Mouse (Mus musculus) liver, postnatal 0 days (tissue): ENCODE results near the gene Pnma1. TPM values are rescaled to one million over a fixed set of nuclear protein-coding genes. Genes with fewer than 3 reads are reported as not detected.

ENCODE experiments used
- ATAC-seq: fragments of 200-750 bp; cut with Nextera tagmentation; 2 replicates; pipeline ENCODE4 v1.8.0; 2017; ENCODE audit warnings: mild to moderate bottlenecking, moderate library complexity
- DNase-seq: peaks from one replicate; pipeline ENCODE4 v3.0.0-alpha.2; 2016
- H3K27ac ChIP-seq: fragments of 300-500 bp; sonication (generic); 2 replicates; pipeline ENCODE4 v1.5.1; 2014; ENCODE audit warnings: antibody characterized with exemption, moderate library complexity, mild to moderate bottlenecking, low read depth
- H3K27me3 ChIP-seq: fragments of 300-500 bp; sonication (generic); 2 replicates; pipeline ENCODE4 v1.6.1; 2014; ENCODE audit warnings: low read length, control low read depth, mixed read lengths; ENCODE audit not compliant: insufficient read depth
- H3K36me3 ChIP-seq: fragments of 300-500 bp; sonication (generic); replicated peaks from 2 replicates; pipeline ENCODE4 v1.6.1; 2014; ENCODE audit warnings: mild to moderate bottlenecking, control low read depth, low read length, moderate library complexity, mixed read lengths; ENCODE audit not compliant: insufficient read depth
- H3K4me1 ChIP-seq: fragments of 300-500 bp; sonication (generic); 2 replicates; pipeline ENCODE4 v1.6.1; 2014; ENCODE audit warnings: antibody characterized with exemption, mild to moderate bottlenecking, control low read depth; ENCODE audit not compliant: insufficient read depth
- H3K4me2 ChIP-seq: fragments of 300-500 bp; sonication (generic); 2 replicates; pipeline ENCODE4 v1.6.1; 2014; ENCODE audit warnings: low read depth, mild to moderate bottlenecking, low read length, moderate library complexity, mixed read lengths
- H3K4me3 ChIP-seq: fragments of 300-500 bp; sonication (generic); 2 replicates; pipeline ENCODE4 v1.5.1; 2014; ENCODE audit warnings: low read depth, low read length
- H3K9ac ChIP-seq: fragments of 300-500 bp; sonication (generic); replicated peaks from 2 replicates; pipeline ENCODE4 v1.6.1; 2014; ENCODE audit warnings: mild to moderate bottlenecking, moderate library complexity
- H3K9me3 ChIP-seq: fragments of 300-500 bp; sonication (generic); 2 replicates; pipeline ENCODE4 v1.6.1; 2016; ENCODE audit warnings: mild to moderate bottlenecking, control low read depth, low read length, mixed read lengths
- CTCF ChIP-seq: sonication (generic); IDR thresholded peaks from 2 replicates; pipeline ENCODE4 v1.5.1; 2016; ENCODE audit warnings: antibody characterized with exemption, low read depth
- EP300 ChIP-seq: IDR thresholded peaks from 2 replicates; pipeline ENCODE4 v1.6.1; 2016; ENCODE audit warnings: antibody characterized with exemption, low read depth, mild to moderate bottlenecking
- WGBS: fragments of 180-500 bp; shearing (Covaris S2); extraction: QIAGEN DNeasy Blood & Tissue Kit; methylation state at CpG from one replicate; pipeline ENCODE4 v1.1.7; 2014; ENCODE audit not compliant: insufficient replicate concordance; 5-methylcytosine and 5-hydroxymethylcytosine counted together
- polyA plus RNA-seq: library from polyadenylated mRNA; unstranded; fragments of >200 nt; fragmentation: Nextera tagmentation; extraction: Ambion mirVana; gene quantifications from 2 replicates; pipeline ENCODE4 v1.2.1, GENCODE M21; 2015

Pnma1 gene
- polyA plus RNA-seq, 1 experiment from 2014 or later: 0.35 TPM

GRCm38 (mm10) chr12:84161116-84161515 lies 12.8 kb upstream of the Pnma1 start:
- H3K4me1 ChIP-seq: peaks cover 15% of the 10 kb centered on the region
- WGBS: 67% methylated on average over 8 of the region's 8 CpGs
- ATAC-seq: peak; percentile 50
- no peaks in the 10 kb centered on the region for H3K27me3 ChIP-seq
- TF ChIP-seq CTCF (no peak), EP300 (no peak)
- peak; percentile 28 for DNase-seq
- H3K4me2 ChIP-seq: peak overlapping the region; percentile 1; the same call in 1 of the 2 replicates
- H3K4me3 ChIP-seq: no peak overlapping the region
- H3K27ac ChIP-seq: no peak overlapping the region
- H3K9me3 ChIP-seq: no peaks in the 10 kb centered on the region
- H3K9ac ChIP-seq: 0 out of 2 replicates have a peak overlapping the region, but pooled peaks have one; percentile 1
- peaks cover 69% of the 10 kb centered on the region for H3K36me3 ChIP-seq

- no peak overlapping the region for H3K4me2 ChIP-seq
- peaks cover 14% of the 10 kb centered on the region for H3K4me1 ChIP-seq
- no peaks in the 10 kb centered on the region for H3K9me3 ChIP-seq
- WGBS: 88% methylated on average over 8 of the region's 8 CpGs
- no peak overlapping the region for H3K4me3 ChIP-seq
- H3K9ac ChIP-seq: no peak overlapping the region
- no peak for DNase-seq
- no peak overlapping the region for H3K27ac ChIP-seq
- TF ChIP-seq CTCF (no peak), EP300 (no peak)
- ATAC-seq: no peak
- no peaks in the 10 kb centered on the region for H3K27me3 ChIP-seq
- H3K36me3 ChIP-seq: peaks cover 73% of the 10 kb centered on the region
Measured at GRCm38 (mm10) chr12:84160491-84160890, 12.2 kb upstream of the Pnma1 start.

GRCm38 (mm10) chr12:84158156-84158555 lies 9.9 kb upstream of the Pnma1 start:
- ATAC-seq: no peak
- no peak for DNase-seq
- TF ChIP-seq CTCF (no peak), EP300 (no peak)
- H3K4me3 ChIP-seq: no peak overlapping the region
- H3K27me3 ChIP-seq: no peaks in the 10 kb centered on the region
- H3K27ac ChIP-seq: no peak overlapping the region
- WGBS: 86% methylated on average over 14 of the region's 14 CpGs
- no peak overlapping the region for H3K4me2 ChIP-seq
- peaks cover 83% of the 10 kb centered on the region for H3K36me3 ChIP-seq
- no peaks in the 10 kb centered on the region for H3K9me3 ChIP-seq
- H3K9ac ChIP-seq: no peak overlapping the region
- H3K4me1 ChIP-seq: peaks cover 14% of the 10 kb centered on the region

- Histone ChIP-seq H3K36me3 (peaks cover 87% of the 10 kb centered on the region), H3K27ac (no peak overlapping the region), H3K4me2 (no peak overlapping the region), H3K9me3 (no peaks in the 10 kb centered on the region), H3K27me3 (no peaks in the 10 kb centered on the region), H3K4me3 (no peak overlapping the region), H3K4me1 (peaks cover 21% of the 10 kb centered on the region), H3K9ac (no peak overlapping the region)
- no peak for ATAC-seq
- no peak for DNase-seq
- TF ChIP-seq EP300 (no peak), CTCF (no peak)
- 95% methylated on average over 18 of the region's 18 CpGs for WGBS
Measured at GRCm38 (mm10) chr12:84156210-84156609, 7.9 kb upstream of the Pnma1 start.

- no peaks in the 10 kb centered on the region for H3K9me3 ChIP-seq
- H3K4me2 ChIP-seq: no peak overlapping the region
- no peak overlapping the region for H3K27ac ChIP-seq
- H3K9ac ChIP-seq: no peak overlapping the region
- no peak for ATAC-seq
- WGBS: 85% methylated on average over 2 of the region's 2 CpGs
- peaks cover 83% of the 10 kb centered on the region for H3K36me3 ChIP-seq
- TF ChIP-seq CTCF (no peak), EP300 (no peak)
- DNase-seq: no peak
- H3K27me3 ChIP-seq: no peaks in the 10 kb centered on the region
- no peak overlapping the region for H3K4me3 ChIP-seq
- peaks cover 25% of the 10 kb centered on the region for H3K4me1 ChIP-seq
Measured at GRCm38 (mm10) chr12:84155523-84155871, 7.2 kb upstream of the Pnma1 start.

- ATAC-seq (no peak), DNase-seq (peak; percentile 44)
- no peak overlapping the region for H3K4me3 ChIP-seq
- H3K9ac ChIP-seq: no peak overlapping the region
- H3K36me3 ChIP-seq: peaks cover 80% of the 10 kb centered on the region
- H3K27me3 ChIP-seq: no peaks in the 10 kb centered on the region
- no peaks in the 10 kb centered on the region for H3K9me3 ChIP-seq
- 80% methylated on average over 10 of the region's 11 CpGs for WGBS
- peak; percentile 7; the same call in 1 of the 2 replicates for TF ChIP-seq CTCF
- no peak for TF ChIP-seq EP300
- peaks cover 29% of the 10 kb centered on the region for H3K4me1 ChIP-seq
- no peak overlapping the region for H3K27ac ChIP-seq
- H3K4me2 ChIP-seq: no peak overlapping the region
Measured at GRCm38 (mm10) chr12:84154786-84155522, 6.7 kb upstream of the Pnma1 start.
